Mouse (Mus musculus) intestine, postnatal 0 days (tissue): ENCODE data around the gene Zbed3. TPM values are rescaled to one million over a fixed set of nuclear protein-coding genes. Genes with fewer than 3 reads are reported as not detected.

ENCODE experiments used
- ATAC-seq: fragments of 200-750 bp; cut with Nextera tagmentation; 2 replicates; pipeline ENCODE4 v1.8.0; 2017; ENCODE audit warnings: mild to moderate bottlenecking, moderate TSS enrichment, moderate library complexity
- H3K27ac ChIP-seq: fragments of 300-500 bp; sonication (generic); 2 replicates; pipeline ENCODE4 v1.5.1; 2014; ENCODE audit warnings: mild to moderate bottlenecking, low read depth, low read length, moderate library complexity
- H3K27me3 ChIP-seq: fragments of 300-500 bp; sonication (generic); replicated peaks from 2 replicates; pipeline ENCODE4 v1.6.1; 2014; ENCODE audit warnings: low read length, mixed read lengths; ENCODE audit not compliant: control insufficient read depth, insufficient read depth
- H3K36me3 ChIP-seq: fragments of 300-500 bp; sonication (generic); 2 replicates; pipeline ENCODE4 v1.6.1; 2014; ENCODE audit warnings: mild to moderate bottlenecking, moderate library complexity; ENCODE audit not compliant: control insufficient read depth, insufficient read depth
- H3K4me1 ChIP-seq: fragments of 300-500 bp; sonication (generic); replicated peaks from 2 replicates; pipeline ENCODE4 v1.6.1; 2014; ENCODE audit warnings: antibody characterized with exemption, low read length, mixed read lengths; ENCODE audit not compliant: control insufficient read depth, insufficient read depth
- H3K4me2 ChIP-seq: fragments of 300-500 bp; sonication (generic); replicated peaks from 2 replicates; pipeline ENCODE4 v1.6.1; 2014; ENCODE audit warnings: low read depth, mild to moderate bottlenecking, moderate library complexity
- H3K4me3 ChIP-seq: fragments of 300-500 bp; sonication (generic); 2 replicates; pipeline ENCODE4 v1.5.1; 2014; ENCODE audit warnings: low read depth, low read length
- H3K9ac ChIP-seq: fragments of 300-500 bp; sonication (generic); 2 replicates; pipeline ENCODE4 v1.6.1; 2014; ENCODE audit warnings: mild to moderate bottlenecking, low read depth, low read length
- H3K9me3 ChIP-seq: fragments of 300-500 bp; sonication (generic); 2 replicates; pipeline ENCODE4 v1.6.1; 2016; ENCODE audit warnings: mixed run types; ENCODE audit not compliant: control insufficient read depth
- CTCF ChIP-seq: sonication (generic); IDR thresholded peaks from 2 replicates; pipeline ENCODE4 v1.5.1; 2016; ENCODE audit warnings: low read depth, mild to moderate bottlenecking, control low read depth, antibody characterized with exemption, moderate library complexity
- WGBS: fragments of 180-500 bp; shearing (Covaris S2); extraction: QIAGEN DNeasy Blood & Tissue Kit; methylation state at CpG from one replicate; pipeline ENCODE4 v1.1.7; 2014; 5-methylcytosine and 5-hydroxymethylcytosine counted together
- polyA plus RNA-seq: library from polyadenylated mRNA; unstranded; fragments of >200 nt; fragmentation: Nextera tagmentation; extraction: Ambion mirVana; gene quantifications from 2 replicates; pipeline ENCODE4 v1.2.1, GENCODE M21; 2015

Gene Zbed3
- polyA plus RNA-seq, 1 experiment from 2014 or later, result 20.9 TPM

DNA sequence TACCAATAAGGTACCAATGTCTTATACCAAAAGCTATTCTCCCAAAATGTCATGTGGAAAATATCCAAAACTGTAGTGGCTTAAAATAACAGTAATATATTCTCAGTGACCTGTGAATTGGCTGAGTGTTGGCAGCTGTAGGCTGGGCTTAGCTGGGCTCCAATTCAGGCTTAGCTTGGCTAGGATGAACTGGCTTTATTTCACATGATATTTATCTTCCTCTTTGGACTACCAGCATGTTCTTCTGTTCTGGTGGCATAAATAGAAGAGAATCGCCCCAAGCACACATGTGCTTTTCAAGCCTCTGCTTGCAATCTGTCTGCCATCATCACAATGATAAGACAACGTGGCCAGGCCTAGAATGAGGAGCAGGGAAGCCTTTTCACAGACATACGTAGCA, 23.5 kb upstream of the Zbed3 start:
- 58% methylated on average over 3 of the region's 3 CpGs for WGBS
- Histone ChIP-seq H3K4me3 (no peak overlapping the region), H3K9me3 (no peaks in the 10 kb centered on the region), H3K4me2 (no peak overlapping the region), H3K4me1 (no peaks in the 10 kb centered on the region), H3K36me3 (no peaks in the 10 kb centered on the region), H3K9ac (no peak overlapping the region), H3K27ac (no peak overlapping the region), H3K27me3 (no peaks in the 10 kb centered on the region)
- no peak for ATAC-seq
- TF ChIP-seq CTCF, result no peak

DNA sequence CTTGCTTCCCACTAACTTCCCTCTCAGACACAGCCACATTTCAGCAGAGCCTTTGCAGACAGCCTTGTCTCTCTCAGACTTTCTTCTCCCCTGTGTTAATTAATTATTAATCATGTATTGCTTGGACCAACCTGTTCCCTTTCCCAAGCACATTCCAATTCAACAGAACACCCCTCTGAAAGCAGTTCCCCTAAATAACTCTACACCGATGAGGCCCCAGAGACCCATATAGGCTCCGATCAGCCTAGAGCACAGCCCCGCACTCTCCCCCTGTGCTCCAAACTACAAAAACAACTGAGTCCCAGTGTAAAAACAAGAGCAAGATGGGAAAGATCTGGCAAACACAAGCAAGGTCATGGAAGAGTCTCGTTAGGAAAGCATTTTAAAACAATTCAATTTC, 16.8 kb upstream of the Zbed3 start:
- Histone ChIP-seq H3K27ac (no peak overlapping the region), H3K9me3 (no peaks in the 10 kb centered on the region), H3K36me3 (no peaks in the 10 kb centered on the region), H3K9ac (no peak overlapping the region), H3K27me3 (no peaks in the 10 kb centered on the region), H3K4me2 (no peak overlapping the region), H3K4me1 (no peaks in the 10 kb centered on the region), H3K4me3 (no peak overlapping the region)
- TF ChIP-seq CTCF, result no peak
- WGBS, result 42% methylated on average over 4 of the region's 4 CpGs
- no peak for ATAC-seq

DNA sequence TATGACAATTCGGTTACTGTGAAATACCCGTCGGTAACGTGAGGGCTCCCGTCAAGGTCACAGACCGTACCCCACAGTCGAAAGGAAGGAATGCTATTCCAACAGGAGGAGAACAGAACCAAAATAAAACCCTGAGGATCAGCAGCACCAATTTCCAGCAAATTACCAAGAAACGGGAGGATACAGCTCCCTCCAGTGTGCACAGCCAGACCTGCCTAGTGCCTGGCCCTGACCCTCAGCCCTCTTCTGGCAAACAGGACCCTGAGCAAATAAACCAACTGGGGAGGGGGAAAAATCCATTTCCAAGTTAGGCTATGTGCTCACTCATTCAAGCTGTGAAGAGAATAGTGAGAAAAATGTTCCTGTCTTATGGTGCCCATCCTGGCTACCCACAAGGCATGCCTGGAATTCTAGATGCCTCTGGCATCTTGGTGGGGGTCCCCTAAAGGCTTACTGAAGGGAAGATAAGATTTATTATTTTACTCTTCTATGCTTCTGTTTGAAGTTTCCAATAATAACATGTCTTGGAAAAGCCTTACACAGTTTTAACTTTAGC, 16.2 kb upstream of the Zbed3 start:
- WGBS, result 44% methylated on average over 8 of the region's 8 CpGs
- Histone ChIP-seq H3K27me3 (no peaks in the 10 kb centered on the region), H3K4me2 (no peak overlapping the region), H3K4me1 (no peaks in the 10 kb centered on the region), H3K4me3 (no peak overlapping the region), H3K9me3 (no peaks in the 10 kb centered on the region), H3K9ac (no peak overlapping the region), H3K36me3 (no peaks in the 10 kb centered on the region), H3K27ac (no peak overlapping the region)
- ATAC-seq, result no peak
- 0 out of 2 replicates have a peak, but pooled peaks have one; percentile 10 for TF ChIP-seq CTCF

DNA sequence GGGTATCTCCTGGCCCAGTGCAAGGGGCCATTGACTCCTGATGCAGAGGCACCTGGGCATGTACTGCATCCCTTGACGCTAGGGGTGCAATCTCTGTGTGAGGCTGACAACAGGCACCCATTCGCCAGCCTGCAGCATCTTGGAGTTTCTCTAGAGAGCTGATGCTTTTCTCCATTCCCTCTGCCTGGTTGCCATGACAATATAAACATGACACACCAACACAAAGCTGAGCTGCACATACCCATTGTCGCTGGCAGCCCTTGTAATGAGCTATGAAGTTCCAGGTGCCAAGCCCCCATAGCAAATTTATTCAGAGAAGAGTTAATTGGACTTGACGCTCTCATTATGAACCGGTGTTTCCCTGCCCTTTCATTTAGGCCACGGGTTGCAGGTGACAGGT, 11.4 kb upstream of the Zbed3 start:
- Histone ChIP-seq H3K9ac (no peak overlapping the region), H3K4me1 (no peaks in the 10 kb centered on the region), H3K27me3 (no peaks in the 10 kb centered on the region), H3K27ac (no peak overlapping the region), H3K4me2 (no peak overlapping the region), H3K4me3 (no peak overlapping the region), H3K9me3 (no peaks in the 10 kb centered on the region), H3K36me3 (no peaks in the 10 kb centered on the region)
- WGBS, result 83% methylated on average over 6 of the region's 6 CpGs
- no peak for ATAC-seq
- TF ChIP-seq CTCF, result no peak

- H3K4me1 ChIP-seq, result 0 out of 2 replicates have a peak, but pooled peaks cover 4% of the 10 kb centered on the region
- peak; percentile 28; the same call in 1 of the 2 replicates for ATAC-seq
- H3K27ac ChIP-seq, result no peak overlapping the region
- no peak overlapping the region for H3K4me2 ChIP-seq
- no peaks in the 10 kb centered on the region for H3K9me3 ChIP-seq
- no peaks in the 10 kb centered on the region for H3K36me3 ChIP-seq
- no peaks in the 10 kb centered on the region for H3K27me3 ChIP-seq
- TF ChIP-seq CTCF, result no peak
- WGBS, result 58% methylated on average over 6 of the region's 6 CpGs
- no peak overlapping the region for H3K9ac ChIP-seq
- no peak overlapping the region for H3K4me3 ChIP-seq
Measured at GRCm38 (mm10) chr13:95319153-95319552, 4.3 kb upstream of the Zbed3 start.

DNA sequence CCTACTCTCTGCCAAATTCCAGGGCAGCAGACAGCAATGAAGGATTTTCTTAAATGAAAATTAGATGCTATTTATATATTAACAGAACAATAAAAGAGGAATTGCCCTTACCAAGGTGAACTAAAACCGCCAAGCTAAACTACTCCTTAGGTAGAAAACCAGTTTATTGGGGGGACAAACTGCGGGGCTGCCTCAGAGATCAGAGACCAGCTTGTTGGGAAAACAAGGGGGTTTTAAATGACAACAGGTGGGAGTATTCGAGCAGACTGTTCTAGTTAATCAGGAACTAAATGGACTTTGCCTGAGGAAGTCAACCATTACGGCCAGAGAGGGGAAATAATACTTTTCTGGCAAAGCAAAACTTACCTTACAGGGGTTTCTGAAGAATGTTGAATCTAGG, 3.0 kb upstream of the Zbed3 start:
- Histone ChIP-seq H3K4me2 (no peak overlapping the region), H3K9me3 (no peaks in the 10 kb centered on the region), H3K36me3 (no peaks in the 10 kb centered on the region), H3K27me3 (no peaks in the 10 kb centered on the region), H3K9ac (no peak overlapping the region), H3K4me1 (0 out of 2 replicates have a peak, but pooled peaks cover 4% of the 10 kb centered on the region), H3K27ac (no peak overlapping the region), H3K4me3 (no peak overlapping the region)
- WGBS, result 35% methylated on average over 4 of the region's 4 CpGs
- ATAC-seq, result no peak
- no peak for TF ChIP-seq CTCF
